Mouse (Mus musculus) heart, adult 2 months (tissue): ENCODE results near the gene Brd3.

ENCODE experiments used
- CTCF ChIP-seq: fragments of 200-600 bp; IDR thresholded peaks from 2 replicates; pipeline ENCODE4 v1.8.1; 2022; ENCODE audit warnings: antibody characterized with exemption, mild to moderate bottlenecking, moderate library complexity
- POLR2A ChIP-seq: fragments of 200-500 bp; IDR thresholded peaks from 2 replicates; pipeline ENCODE4 v1.6.1; 2011; ENCODE audit warnings: mild to moderate bottlenecking, low read depth, low read length, control low read depth; ENCODE audit not compliant: insufficient read depth

GRCm38 (mm10) chr2:27460163-27460562 lies 47.3 kb downstream of the Brd3 start:
- TF ChIP-seq CTCF: no peak
- no peak for TF ChIP-seq POLR2A
